Mouse (Mus musculus): ENCODE data around the gene Pam16. TPM values are rescaled to one million over a fixed set of nuclear protein-coding genes. Genes with fewer than 3 reads are reported as not detected.

Gene Pam16
- polyA plus RNA-seq, 1 experiment from 2014 or later, result 169 TPM

DNA sequence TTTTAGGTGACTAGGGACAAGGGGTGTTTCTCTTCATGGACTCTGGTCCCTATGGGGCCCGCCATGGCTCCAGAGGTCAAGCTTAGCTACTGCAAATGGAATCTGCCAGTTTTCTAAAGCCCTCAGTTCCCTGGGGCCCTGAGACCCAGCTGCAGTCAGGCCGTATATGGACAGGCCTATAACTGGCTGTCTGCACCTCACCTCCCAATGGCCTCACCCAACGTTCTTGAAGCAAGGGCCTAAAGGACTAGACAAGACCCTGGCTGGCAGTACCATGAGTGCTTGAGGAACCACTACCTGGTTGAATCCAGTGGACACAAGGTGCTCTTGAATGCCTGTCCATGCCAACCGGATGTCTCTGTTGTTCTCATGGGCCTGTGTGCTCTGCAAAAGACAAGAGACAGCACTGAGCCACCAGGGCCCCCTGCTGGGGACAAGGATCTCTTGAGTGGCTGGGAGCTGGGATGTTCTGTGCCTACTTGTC is 30.5 kb upstream of the Pam16 start:
- WGBS, result 70% methylated on average over 4 of the region's 4 CpGs
- Histone ChIP-seq H3K4me1 (replicated peaks) (peaks cover 34% of the 10 kb centered on the region), H3K9me3 (no peaks in the 10 kb centered on the region), H3K4me2 (no peak overlapping the region), H3K9ac (no peak overlapping the region), H3K36me3 (peaks cover 53% of the 10 kb centered on the region), H3K4me3 (no peak overlapping the region), H3K27ac (replicated peaks) (no peak overlapping the region), H3K27me3 (no peaks in the 10 kb centered on the region)
- no peak for ATAC-seq (ENCODE audit: low read depth)

DNA sequence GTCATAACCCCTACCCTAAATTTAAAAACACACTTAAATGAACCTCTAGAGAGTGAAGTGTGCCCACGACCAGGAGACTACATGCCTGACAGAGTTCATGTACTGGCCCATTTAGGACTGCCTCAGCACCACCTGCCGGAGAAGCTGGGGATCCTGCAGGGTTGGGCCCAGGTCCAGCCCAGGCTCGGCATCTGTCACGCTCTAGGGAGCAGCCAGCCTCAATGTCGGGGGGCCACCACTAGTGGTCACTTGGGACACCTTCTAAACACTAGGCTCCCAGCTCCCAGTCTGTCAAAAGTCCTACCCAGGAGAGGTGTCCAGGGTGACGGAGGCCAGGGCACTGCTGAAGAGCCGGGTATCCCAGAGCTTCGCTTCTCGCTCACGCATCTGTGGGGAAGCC is 29.9 kb upstream of the Pam16 start:
- 85% methylated on average over 10 of the region's 10 CpGs for WGBS
- peaks cover 59% of the 10 kb centered on the region for H3K36me3 ChIP-seq
- ATAC-seq (ENCODE audit: low read depth), result no peak

DNA sequence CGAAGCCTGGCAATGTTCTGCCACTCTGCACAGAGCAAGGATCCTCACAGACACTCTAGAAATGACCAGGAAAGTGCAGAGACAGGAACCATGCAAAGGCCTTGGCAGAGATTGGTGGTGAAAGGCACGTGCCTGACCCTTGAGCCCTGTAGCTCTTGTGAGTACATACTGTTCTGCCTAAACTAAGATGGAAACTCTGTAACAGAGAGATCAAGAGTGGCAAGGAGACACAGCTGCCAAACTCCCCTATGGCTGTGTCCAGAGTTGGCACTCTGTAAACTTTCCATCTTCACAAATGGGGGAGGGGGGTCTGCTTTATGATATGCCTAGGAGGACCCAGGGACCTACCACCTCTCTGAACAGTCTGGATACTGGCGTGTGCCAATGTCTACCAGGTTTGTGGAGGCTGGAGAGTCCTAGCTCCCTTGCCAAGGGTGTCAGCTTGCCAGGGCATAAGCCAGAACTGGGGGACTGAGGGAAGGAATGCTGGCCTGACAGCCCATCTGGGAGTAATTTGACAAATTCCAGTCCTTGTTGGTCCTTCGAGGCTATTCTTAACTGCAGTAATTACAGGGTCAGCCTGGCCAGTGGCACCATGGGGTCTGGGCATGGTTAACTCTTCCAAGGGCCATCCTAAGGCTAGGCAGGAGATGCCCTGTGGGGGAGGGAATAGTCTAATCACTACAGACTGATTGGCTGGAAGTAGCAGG is 28.1 kb upstream of the Pam16 start:
- Histone ChIP-seq H3K36me3 (peaks cover 75% of the 10 kb centered on the region), H3K4me1 (replicated peaks) (peaks cover 25% of the 10 kb centered on the region)
- WGBS, result 73% methylated on average over 4 of the region's 4 CpGs

More for the DNA sequence above, 29.9 kb upstream of the Pam16 start:
- no peak overlapping the region for H3K4me3 ChIP-seq
- H3K27ac ChIP-seq (replicated peaks), result no peak overlapping the region
- H3K27me3 ChIP-seq, result no peaks in the 10 kb centered on the region
- H3K4me2 ChIP-seq, result no peak overlapping the region
- H3K4me1 ChIP-seq (replicated peaks), result peaks cover 34% of the 10 kb centered on the region
- no peak overlapping the region for H3K9ac ChIP-seq
- H3K9me3 ChIP-seq, result no peaks in the 10 kb centered on the region

DNA sequence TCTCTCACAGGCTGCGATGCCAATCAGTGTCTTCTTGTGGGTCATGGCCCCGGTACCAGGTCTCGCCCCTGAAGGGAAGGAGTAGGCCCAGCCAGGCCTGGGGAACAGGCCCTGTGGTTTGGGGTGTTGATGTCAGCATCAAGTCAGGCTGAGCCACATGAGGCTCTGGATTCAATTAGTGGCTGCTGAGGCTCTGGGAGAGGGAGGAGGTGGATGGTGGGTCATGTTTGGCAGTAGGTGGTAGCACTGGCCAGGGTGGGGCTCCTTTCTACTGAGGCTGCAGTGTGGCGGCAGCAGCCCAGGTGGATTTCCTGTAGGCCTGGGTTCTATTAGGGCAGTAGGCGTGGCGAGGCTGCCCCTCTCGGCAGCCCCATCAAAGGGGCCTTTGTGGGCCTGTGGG is 26.8 kb upstream of the Pam16 start:
- Histone ChIP-seq H3K9ac (no peak overlapping the region), H3K27ac (replicated peaks) (peak overlapping the region; percentile 28; the same call in 1 of the 2 replicates), H3K36me3 (peaks cover 80% of the 10 kb centered on the region), H3K4me2 (no peak overlapping the region), H3K4me1 (replicated peaks) (peaks cover 37% of the 10 kb centered on the region), H3K9me3 (no peaks in the 10 kb centered on the region), H3K27me3 (no peaks in the 10 kb centered on the region), H3K4me3 (no peak overlapping the region)
- WGBS, result 61% methylated on average over 7 of the region's 7 CpGs
- ATAC-seq (ENCODE audit: low read depth), result no peak

More for the DNA sequence above, 28.1 kb upstream of the Pam16 start:
- Histone ChIP-seq H3K27me3 (no peaks in the 10 kb centered on the region), H3K9ac (no peak overlapping the region), H3K4me2 (no peak overlapping the region), H3K9me3 (no peaks in the 10 kb centered on the region), H3K4me3 (no peak overlapping the region), H3K27ac (replicated peaks) (no peak overlapping the region)
- ATAC-seq (ENCODE audit: low read depth), result no peak

DNA sequence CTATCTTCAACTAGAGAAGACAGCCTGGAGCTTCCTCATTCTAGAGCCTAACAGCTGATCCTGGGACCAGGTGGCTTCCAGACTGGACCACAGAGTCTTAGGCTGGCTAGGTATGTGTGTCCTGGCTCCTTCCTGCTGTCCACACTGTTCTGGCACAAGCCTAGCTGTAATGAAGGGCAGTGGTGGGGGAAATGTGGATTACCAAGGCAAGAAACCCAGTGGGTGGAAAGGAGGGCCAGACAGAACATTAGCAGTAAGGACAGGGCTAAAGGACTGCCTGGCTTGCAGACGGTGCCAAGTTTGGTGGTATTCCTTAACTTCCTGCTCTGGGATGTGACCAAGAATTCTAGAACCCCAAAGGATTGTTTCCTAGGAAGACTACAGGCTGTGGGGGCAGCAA is 26.3 kb upstream of the Pam16 start:
- ATAC-seq (ENCODE audit: low read depth), result no peak
- H3K9me3 ChIP-seq, result no peaks in the 10 kb centered on the region
- peaks cover 39% of the 10 kb centered on the region for H3K4me1 ChIP-seq (replicated peaks)
- 85% methylated on average over 1 of the region's 1 CpGs for WGBS
- H3K36me3 ChIP-seq, result peaks cover 79% of the 10 kb centered on the region
- no peak overlapping the region for H3K4me2 ChIP-seq
- no peak overlapping the region for H3K4me3 ChIP-seq
- H3K9ac ChIP-seq, result no peak overlapping the region
- no peaks in the 10 kb centered on the region for H3K27me3 ChIP-seq
- H3K27ac ChIP-seq (replicated peaks), result peak overlapping the region; percentile 28; the same call in 1 of the 2 replicates

DNA sequence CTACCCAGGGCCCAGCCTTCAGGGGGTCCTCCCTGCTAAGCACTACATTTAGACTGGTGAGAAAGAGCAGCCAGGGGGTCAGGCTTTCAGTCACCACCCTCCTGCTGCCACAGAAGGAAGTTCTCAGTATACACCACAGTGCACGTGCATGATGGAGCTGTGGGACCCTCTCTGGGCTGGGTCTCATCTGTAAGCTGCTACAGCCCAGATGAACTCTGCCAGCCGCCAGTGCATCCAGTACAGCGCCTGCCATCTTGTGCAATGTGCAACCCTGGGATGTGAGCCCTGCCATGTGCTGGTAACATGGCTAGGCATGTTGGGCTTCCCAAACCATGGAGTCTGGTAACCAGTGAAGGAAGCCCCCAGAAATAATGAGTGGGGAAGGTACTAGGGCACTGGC is 25.4 kb upstream of the Pam16 start:
- Histone ChIP-seq H3K4me3 (no peak overlapping the region), H3K9ac (no peak overlapping the region), H3K4me2 (no peak overlapping the region), H3K27ac (replicated peaks) (no peak overlapping the region), H3K36me3 (peaks cover 69% of the 10 kb centered on the region), H3K27me3 (no peaks in the 10 kb centered on the region), H3K4me1 (replicated peaks) (peaks cover 31% of the 10 kb centered on the region), H3K9me3 (no peaks in the 10 kb centered on the region)
- no peak for ATAC-seq (ENCODE audit: low read depth)
- 91% methylated on average over 3 of the region's 3 CpGs for WGBS

DNA sequence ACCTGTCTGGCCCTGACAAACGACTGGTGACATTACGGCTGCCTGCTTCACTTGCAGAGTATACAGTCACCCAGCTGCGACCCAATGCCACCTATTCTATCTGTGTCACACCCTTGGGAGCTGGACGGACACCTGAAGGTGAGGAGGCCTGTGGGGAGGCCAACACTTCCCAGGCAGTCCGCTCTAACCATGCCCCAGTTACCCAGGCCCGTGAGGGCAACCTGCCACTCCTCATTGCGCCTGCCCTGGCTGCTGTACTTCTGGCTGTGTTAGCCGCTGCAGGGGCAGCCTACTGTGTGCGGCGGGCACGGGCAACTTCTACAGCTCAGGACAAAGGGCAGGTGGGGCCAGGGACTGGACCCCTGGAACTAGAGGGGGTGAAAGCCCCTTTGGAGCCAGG is 24.9 kb upstream of the Pam16 start:
- H3K4me2 ChIP-seq, result no peak overlapping the region
- no peak overlapping the region for H3K4me3 ChIP-seq
- H3K27ac ChIP-seq (replicated peaks), result no peak overlapping the region
- peaks cover 65% of the 10 kb centered on the region for H3K36me3 ChIP-seq
- H3K27me3 ChIP-seq, result no peaks in the 10 kb centered on the region
- no peak for ATAC-seq (ENCODE audit: low read depth)
- H3K4me1 ChIP-seq (replicated peaks), result peaks cover 32% of the 10 kb centered on the region
- WGBS, result 93% methylated on average over 11 of the region's 11 CpGs
- H3K9me3 ChIP-seq, result no peaks in the 10 kb centered on the region
- no peak overlapping the region for H3K9ac ChIP-seq

DNA sequence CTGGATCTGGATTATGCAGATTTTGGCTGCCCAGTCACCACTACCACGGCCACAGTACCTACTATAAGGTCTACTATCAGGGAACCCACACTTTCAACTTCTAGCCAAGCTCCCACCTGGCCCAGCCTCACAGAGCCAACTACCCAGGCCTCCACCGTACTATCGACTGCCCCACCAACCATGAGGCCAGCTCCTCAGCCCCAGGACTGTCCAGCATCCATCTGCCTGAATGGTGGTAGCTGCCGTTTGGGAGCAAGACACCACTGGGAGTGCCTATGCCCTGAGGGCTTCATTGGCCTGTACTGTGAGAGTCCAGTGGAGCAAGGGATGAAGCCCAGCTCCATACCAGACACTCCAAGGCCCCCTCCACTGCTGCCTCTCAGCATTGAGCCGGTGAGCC is 24.4 kb upstream of the Pam16 start:
- Histone ChIP-seq H3K36me3 (peaks cover 63% of the 10 kb centered on the region), H3K9me3 (no peaks in the 10 kb centered on the region), H3K4me2 (no peak overlapping the region), H3K4me1 (replicated peaks) (peaks cover 37% of the 10 kb centered on the region), H3K9ac (no peak overlapping the region), H3K27ac (replicated peaks) (no peak overlapping the region), H3K4me3 (no peak overlapping the region), H3K27me3 (no peaks in the 10 kb centered on the region)
- WGBS, result 85% methylated on average over 5 of the region's 5 CpGs
- ATAC-seq (ENCODE audit: low read depth), result no peak

DNA sequence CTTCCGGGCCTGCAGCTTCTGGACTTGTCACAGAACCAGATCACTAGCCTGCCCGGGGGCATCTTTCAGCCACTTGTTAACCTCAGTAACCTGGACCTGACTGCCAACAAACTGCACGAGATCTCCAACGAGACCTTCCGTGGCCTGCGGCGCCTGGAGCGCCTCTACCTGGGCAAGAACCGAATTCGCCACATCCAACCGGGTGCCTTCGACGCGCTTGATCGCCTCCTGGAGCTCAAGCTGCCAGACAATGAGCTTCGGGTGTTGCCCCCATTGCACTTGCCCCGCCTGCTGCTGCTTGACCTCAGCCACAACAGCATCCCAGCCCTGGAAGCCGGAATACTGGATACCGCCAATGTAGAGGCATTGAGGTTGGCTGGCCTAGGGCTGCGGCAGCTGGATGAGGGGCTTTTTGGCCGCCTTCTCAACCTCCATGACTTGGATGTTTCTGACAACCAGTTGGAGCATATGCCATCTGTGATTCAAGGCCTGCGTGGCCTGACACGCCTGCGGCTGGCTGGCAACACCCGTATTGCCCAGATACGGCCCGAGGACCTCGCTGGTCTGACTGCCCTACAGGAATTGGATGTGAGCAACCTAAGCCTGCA is 23.7 kb upstream of the Pam16 start:
- ATAC-seq (ENCODE audit: low read depth), result no peak
- Histone ChIP-seq H3K27ac (replicated peaks) (no peak overlapping the region), H3K27me3 (no peaks in the 10 kb centered on the region), H3K4me3 (no peak overlapping the region), H3K36me3 (peaks cover 62% of the 10 kb centered on the region), H3K9ac (no peak overlapping the region), H3K4me1 (replicated peaks) (peaks cover 43% of the 10 kb centered on the region), H3K4me2 (no peak overlapping the region), H3K9me3 (no peaks in the 10 kb centered on the region)
- 88% methylated on average over 28 of the region's 28 CpGs for WGBS

DNA sequence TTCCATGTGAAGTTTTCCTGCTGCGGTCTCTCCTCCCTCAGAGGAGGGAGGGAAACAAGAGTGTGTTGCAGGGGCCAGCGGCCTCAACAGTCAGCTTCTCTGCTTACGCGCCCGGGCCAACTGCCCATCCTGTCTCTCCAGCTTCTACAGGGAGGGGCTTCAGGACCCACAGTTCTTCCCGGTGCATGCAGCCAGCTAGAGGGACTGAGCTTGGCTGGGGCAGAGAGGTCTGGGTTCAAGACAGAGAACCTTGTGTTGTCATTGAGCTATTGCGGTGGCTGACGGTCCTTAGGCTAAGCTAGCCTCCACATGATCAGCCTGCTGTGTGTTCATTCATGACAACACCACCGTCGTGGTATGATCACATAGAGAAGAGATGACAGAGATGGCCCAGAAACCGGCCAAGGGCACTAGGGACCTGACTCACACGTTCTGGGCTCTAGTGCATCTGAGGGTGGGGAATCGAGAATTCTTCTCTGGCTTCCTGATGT is 22.9 kb upstream of the Pam16 start:
- no peak overlapping the region for H3K4me3 ChIP-seq
- H3K27ac ChIP-seq (replicated peaks), result 0 out of 2 replicates have a peak overlapping the region, but pooled peaks have one; percentile 18
- peaks cover 55% of the 10 kb centered on the region for H3K36me3 ChIP-seq
- no peaks in the 10 kb centered on the region for H3K9me3 ChIP-seq
- no peaks in the 10 kb centered on the region for H3K27me3 ChIP-seq
- peaks cover 52% of the 10 kb centered on the region for H3K4me1 ChIP-seq (replicated peaks)
- H3K9ac ChIP-seq, result 0 out of 2 replicates have a peak overlapping the region, but pooled peaks have one; percentile 17
- 71% methylated on average over 13 of the region's 13 CpGs for WGBS
- no peak overlapping the region for H3K4me2 ChIP-seq
- ATAC-seq (ENCODE audit: low read depth), result no peak

DNA sequence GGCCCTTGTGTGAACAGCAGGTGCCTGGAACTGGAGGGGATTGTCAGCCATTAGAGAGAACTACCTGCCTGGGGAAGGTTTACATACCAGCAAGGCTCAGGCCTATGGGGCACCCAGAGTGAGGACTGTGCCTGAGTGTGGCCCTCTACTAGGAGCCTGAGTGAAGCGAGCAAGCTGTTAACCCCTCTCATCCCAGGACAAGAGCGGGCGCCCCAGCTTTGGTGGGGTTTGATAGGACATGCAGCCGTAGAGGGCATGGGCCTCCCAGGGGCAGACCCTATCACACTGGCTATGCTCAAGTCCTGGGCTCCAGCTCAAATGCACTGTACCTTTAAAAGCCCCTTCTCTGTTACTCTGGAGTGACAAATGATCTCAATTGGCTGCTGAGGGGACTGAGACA is 22.0 kb upstream of the Pam16 start:
- no peak for ATAC-seq (ENCODE audit: low read depth)
- WGBS, result 64% methylated on average over 4 of the region's 4 CpGs
- no peak overlapping the region for H3K27ac ChIP-seq (replicated peaks)
- H3K9ac ChIP-seq, result no peak overlapping the region; the same call in 1 of the 2 replicates
- H3K4me1 ChIP-seq (replicated peaks), result peaks cover 56% of the 10 kb centered on the region
- no peak overlapping the region for H3K4me2 ChIP-seq
- no peaks in the 10 kb centered on the region for H3K9me3 ChIP-seq
- H3K27me3 ChIP-seq, result no peaks in the 10 kb centered on the region
- H3K36me3 ChIP-seq, result peaks cover 46% of the 10 kb centered on the region
- no peak overlapping the region for H3K4me3 ChIP-seq

DNA sequence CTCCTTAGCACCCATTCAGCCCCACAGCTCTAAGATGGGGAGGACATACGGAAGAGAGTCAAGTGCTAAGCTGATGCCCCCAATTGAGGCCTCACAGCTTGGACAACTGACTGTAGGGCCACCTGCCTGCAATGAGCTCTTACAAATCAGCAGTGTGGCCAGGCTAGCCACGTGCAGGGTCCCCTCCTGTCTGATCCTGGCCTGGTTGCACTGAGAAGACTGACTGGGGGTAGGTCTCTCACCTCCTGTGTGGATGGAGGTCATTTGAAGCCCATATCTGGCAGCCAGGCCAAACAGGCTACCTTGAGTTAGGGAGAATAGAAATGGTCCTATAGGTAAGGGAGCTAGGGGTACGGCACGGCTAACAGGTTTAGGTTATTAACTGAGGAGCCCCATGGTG is 21.1 kb upstream of the Pam16 start:
- H3K27me3 ChIP-seq, result no peaks in the 10 kb centered on the region
- 80% methylated on average over 4 of the region's 4 CpGs for WGBS
- H3K27ac ChIP-seq (replicated peaks), result no peak overlapping the region
- peaks cover 37% of the 10 kb centered on the region for H3K36me3 ChIP-seq
- no peaks in the 10 kb centered on the region for H3K9me3 ChIP-seq
- H3K4me2 ChIP-seq, result no peak overlapping the region
- H3K4me3 ChIP-seq, result no peak overlapping the region
- ATAC-seq (ENCODE audit: low read depth), result no peak
- H3K4me1 ChIP-seq (replicated peaks), result peaks cover 58% of the 10 kb centered on the region
- no peak overlapping the region for H3K9ac ChIP-seq
